Mouse (Mus musculus): ENCODE results near the gene Egln1.

The Egln1 gene

DNA sequence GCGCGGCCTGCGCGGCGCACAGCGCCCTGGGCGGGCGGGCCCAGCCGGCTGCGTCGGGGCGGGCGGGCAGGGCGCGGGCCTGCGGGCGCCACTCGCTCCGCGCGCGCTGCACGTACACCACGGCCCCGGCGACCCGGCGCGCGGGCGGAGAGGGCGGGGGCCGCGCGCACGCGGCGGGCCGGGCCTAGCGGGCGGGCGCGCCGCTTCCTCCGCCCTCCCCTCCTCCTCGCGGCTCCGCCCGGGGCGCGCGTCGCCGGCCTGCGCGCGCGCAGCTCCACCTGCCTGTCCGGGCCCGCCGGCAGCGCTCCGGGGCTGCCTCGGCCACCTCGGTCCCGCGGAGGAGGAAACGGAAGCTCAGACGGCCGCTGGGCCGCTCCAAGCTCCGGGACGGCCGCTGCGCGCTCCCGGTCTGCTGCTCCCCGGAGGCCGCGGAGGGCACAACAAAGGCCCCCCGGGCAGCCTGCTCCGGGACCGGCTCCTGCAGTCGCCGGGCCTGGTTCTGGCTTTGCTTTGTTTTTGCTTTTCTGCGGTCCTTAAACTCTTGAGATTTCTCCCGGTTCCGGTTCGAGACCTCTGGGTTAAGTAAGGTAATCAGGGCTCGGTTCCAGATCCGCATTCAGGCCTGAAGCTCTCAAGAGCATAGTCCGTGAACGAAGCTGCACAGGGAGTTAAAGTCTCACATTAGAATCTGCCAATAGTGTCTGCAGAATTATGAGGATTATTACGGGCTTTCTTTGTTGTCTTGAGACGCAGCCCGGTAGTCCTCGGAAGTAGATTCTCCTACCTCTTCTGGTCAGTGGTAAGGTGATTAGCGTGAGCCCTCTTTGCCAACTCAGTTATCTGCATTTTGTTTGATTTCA is at the start of gene Egln1:
TSS of gene Egln1 (minus strand) at position 116 of the 860 bp plus-strand sequence.
- DNase-seq (ENCODE audit: low read depth, low spot score), result peak; percentile 88

DNA sequence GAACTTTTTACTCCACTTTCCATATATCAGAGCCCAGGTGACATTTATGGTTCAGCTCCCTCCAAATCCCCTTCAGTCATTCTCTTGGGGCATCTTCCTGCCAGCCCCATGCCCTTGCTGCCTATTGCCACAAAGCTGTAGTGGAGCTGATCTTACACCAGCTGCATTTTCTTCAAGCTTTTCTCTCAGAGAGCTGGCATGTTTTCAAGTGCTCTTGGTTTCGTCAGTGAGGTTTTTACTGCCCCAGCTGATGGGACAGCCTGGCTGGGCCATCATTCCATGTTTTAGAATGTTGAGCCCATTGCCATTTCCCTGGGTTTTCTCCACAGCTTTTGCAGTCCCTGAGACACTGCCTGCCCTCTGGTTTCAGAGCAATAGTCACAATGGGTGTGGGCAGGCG is 46.7 kb upstream of the Egln1 start:
- DNase-seq (ENCODE audit: low read depth, low spot score), result no peak

DNA sequence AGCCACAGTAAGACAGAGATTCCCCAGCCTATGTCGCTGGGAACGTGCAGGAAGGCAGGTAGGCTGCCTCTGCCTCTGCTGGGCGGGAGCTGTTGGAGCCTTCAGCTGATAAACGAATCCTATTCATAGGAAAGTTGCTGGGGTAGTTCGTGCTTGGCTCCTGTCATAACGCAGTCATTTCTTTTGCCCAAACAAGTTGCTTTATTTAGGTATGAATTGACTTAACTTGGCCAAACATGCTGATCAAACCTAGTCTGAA is 42.5 kb upstream of the Egln1 start:
- DNase-seq (ENCODE audit: low read depth, low spot score), result no peak

DNA sequence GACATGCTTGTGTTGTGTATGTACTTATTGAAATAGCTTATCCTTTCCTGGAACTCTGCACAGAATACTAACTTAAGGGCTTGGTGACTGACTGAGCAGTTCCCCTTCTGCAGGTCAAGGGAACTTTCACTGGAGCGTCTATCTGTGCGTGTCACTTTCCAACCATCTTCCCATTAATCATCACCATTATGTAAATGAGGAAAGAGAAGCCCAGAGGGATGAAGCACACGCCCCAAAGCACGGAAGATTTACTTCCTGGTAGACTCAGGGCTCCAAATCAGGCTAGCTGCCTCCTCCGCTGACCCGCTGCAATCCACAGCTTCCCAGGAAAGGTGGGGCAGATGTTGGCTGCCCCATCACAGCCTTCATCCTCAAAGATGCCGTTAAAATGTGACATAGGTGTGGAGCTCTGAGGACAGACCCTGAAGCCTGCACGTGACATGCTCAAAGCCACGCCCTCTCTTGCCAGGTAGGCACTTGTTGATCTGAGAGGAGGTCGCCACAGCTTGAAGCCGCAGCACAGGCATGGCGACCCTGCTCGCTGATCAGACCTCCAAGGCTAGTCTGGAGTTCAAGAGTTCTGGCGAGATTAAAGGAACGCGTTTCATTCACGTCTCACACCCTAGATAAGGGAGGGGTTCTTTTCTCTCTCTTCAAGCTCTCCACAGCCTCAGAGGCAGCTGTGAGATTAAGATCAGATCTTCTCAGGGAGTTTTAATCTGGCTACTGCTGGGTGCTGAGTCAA is 42.0 kb upstream of the Egln1 start:
- peak; percentile 25 for DNase-seq (ENCODE audit: low read depth, low spot score)

- DNase-seq (ENCODE audit: low read depth, low spot score), result no peak
Observed at GRCm38 (mm10) chr8:124980828-124981227, 31.7 kb upstream of the Egln1 start.

GRCm38 (mm10) chr8:124980036-124980435 is 30.9 kb upstream of the Egln1 start:
- peak; percentile 40 for DNase-seq (ENCODE audit: low read depth, low spot score)

DNA sequence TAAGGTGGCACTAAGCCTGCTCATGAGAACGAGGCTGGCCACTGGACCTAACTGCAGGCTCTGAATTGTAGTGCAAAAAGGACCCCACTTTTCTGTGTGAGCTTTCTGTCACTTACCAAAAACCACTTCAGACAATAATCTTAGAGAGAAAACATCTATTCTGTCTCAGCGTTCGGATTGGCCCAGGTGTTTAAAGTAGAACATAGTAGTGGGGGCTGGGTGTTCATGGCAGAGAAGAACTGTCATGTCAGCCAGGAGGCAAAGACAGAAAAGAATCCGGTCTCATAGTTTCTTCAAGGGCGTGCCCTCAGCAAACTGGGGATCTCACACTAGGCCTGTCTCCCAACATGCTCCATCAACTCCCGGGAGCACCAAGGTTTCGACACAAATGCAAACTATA is 28.9 kb upstream of the Egln1 start:
- no peak for DNase-seq (ENCODE audit: low read depth, low spot score)

GRCm38 (mm10) chr8:124976211-124976610 is 27.1 kb upstream of the Egln1 start:
- DNase-seq (ENCODE audit: low read depth, low spot score), result no peak

DNA sequence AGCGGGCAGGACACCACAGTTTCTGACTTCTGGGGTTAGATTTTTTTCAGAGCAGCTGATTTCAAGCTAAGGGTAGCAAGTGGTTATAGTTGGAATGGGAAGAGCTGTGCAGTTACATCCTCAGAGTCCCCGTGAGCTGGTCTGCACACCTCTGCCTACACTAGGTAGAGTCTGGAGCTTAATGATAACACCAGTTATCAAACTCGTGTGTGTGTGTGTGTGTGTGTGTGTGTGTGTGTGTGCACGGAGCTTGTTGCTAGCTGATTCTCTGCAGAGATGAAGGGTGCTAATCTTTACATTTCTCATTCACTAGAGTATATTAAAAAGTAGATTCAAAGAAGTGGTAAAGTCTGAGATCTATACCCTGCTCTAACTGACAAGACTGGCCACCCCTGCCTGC is 25.1 kb upstream of the Egln1 start:
- DNase-seq (ENCODE audit: low read depth, low spot score), result no peak

GRCm38 (mm10) chr8:124973221-124973620 is 24.1 kb upstream of the Egln1 start:
- no peak for DNase-seq (ENCODE audit: low read depth, low spot score)

GRCm38 (mm10) chr8:124970312-124970933 is 21.3 kb upstream of the Egln1 start:
- no peak for DNase-seq (ENCODE audit: low read depth, low spot score)

DNA sequence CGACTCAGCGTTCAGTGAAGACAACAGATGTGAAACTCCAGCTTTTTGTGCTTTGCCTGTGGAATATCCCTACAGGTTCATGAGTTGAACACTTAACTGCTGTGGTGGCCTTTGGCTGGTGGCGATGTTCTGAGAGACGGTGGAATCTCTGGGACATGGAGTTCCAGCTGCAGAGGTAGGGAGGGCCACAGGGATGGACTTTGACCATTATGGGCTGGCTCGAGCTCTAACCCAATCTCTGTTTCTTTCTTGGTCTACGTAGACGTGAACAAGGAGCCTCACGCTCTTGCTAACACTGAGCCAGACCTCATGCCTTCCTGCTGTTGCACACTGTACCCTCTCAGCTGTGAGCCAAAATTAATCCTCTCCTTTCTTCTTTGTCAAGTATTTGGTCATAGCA is 15.8 kb upstream of the Egln1 start:
- no peak for DNase-seq (ENCODE audit: low read depth, low spot score)

GRCm38 (mm10) chr8:124963246-124963645 is 14.1 kb upstream of the Egln1 start:
- no peak for DNase-seq (ENCODE audit: low read depth, low spot score)

DNA sequence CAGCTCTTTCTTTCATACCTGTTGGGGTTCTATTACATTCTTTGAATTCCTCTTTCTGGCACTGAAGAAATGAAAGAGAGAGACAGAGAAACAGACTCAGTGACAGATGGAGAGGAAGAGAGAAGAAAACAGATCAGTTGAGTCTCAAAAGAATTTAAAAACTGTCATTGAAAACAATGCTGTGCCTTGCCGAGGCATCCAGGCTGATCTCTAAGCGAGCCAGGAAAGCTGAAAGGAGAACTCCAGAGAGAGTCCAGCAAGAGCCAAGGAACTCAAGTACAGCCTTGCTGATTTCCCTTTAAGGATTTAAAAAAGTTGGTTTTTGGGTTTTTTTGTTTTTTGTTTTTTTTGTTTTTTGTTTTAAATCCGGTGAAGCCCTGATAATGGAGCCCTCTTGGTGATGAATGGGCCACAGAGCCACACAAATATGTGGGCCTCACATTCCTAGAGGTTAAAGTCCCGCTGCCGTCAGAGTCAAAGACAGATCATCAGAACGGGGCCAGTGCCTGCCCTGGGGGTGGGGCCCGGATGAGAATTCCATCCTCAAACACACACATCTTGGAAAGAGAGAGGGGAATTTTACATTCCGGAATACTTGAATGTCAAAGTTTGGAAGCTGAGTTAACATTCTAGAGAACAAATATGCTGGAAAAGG is 11.2 kb upstream of the Egln1 start:
- DNase-seq (ENCODE audit: low read depth, low spot score), result no peak

DNA sequence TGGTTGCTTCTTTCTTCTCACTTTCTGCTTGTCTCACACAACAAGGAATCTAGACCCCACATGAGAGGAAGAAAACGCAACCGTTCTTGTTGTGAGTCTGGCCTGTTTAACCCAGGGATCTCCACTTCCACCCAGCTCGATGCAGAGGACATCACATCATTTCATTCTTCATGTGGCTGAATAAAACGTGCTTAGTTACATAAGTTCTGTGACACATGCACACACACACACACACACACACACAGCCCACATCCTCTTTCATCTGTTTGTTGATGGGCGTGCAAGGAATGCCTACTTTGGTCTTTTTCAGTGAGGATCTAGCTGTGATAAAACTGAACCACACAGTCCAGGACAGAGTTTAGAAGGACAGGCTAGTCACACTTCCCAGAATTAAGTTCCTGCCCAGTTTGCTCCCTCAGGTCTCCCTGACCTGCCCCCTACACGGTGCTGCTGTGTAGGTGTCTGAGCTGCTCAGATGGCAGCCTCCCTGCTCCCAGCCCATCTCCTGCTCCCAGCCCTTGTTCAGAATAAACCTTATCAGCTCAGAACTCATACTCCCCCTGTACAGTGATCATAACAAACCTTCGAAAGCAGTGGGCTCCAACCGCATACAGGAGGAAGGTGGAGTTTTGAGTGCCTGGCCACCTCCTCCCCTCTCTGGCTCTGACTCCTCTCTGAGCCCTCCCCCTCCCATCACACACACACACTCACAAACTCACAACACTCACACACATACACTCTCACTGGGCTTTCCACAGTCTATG is 10.5 kb upstream of the Egln1 start:
- peak; percentile 60 for DNase-seq (ENCODE audit: low read depth, low spot score)

DNA sequence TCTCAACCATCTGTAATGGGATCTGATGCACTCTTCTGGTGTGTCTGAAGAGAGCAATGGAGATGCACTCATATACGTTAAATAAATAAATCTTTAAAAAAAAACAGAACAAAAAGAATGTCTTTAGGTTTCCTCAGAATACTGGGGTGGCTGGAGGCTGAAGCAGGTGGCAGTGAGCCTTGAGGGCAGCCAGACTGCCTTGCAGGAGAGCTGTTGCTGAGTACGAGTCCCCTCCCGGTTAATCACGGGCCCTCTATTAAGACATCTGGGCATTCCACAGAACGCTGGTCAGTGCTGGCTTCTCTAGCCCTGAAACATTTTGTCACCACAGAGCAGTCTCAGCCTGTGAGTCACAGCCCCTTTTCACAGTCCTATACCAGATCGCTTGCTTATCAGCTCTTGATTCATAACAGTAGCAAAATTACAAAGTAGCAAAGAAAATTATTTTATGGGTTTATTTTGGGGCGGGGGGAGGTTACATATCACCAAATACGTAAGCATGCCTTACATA is 5.5 kb upstream of the Egln1 start:
- DNase-seq (ENCODE audit: low read depth, low spot score), result no peak

- no peak for DNase-seq (ENCODE audit: low read depth, low spot score)
Observed at GRCm38 (mm10) chr8:124953188-124953587, 4.1 kb upstream of the Egln1 start.

DNA sequence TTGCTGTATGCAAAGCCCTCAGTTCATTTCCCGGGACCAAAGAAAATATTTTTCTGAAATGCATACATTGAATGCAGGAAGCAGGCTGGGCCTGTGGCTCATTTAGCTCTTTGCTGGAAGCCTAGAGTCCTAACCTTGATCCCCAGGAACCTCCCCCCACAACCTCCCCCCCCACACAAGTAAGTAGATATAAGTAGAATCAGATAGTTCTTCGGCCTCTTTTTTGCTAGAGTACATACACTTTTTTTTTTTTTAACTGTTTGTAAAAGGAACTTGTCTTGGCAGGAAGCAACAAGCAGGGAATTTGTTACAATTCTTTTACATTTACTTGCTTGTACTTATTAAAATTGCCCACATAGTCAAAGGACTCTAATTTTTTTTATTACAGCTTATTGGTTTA is 1.7 kb upstream of the Egln1 start:
- DNase-seq (ENCODE audit: low read depth, low spot score), result no peak

DNA sequence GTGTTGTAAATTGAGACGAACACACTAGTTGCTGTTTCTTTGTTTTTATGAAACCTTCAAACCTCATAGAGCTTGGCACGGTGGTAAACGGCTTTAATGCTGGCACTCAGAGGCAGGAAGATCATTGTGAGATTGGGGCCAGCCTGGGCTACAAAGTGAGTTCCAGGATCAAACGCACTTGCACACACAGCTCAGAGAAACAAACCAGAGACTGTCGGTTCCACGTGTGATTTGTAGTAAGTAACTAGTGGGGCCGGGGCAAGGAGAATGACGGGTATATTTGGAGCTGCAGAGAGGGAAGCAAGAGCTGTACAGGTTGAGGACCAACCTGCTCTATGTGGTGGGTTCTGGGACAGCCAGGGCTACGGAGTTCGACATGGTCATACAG is 939 bp upstream of the Egln1 start:
- peak; percentile 39 for DNase-seq (ENCODE audit: low read depth, low spot score)

DNA sequence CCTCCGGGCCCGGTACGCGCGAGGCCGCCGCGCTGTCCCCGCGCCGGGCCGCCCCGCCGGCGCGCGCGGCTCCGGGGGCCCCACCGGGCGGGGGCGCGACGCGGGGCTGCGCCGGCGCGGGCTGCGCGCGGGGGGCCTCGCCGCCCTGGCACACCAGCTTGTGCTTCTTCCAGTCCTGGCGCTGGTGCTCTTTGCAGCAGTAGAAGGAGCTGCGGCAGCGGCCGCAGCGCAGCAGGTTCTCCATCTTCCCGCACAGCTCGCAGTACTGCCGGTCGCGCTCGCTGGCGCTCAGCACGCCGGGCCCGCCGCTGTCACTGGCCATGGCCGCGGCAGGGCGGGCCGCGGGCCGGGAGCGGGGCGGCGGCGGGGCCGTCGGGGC is 402 bp downstream of the Egln1 start:
- DNase-seq (ENCODE audit: low read depth, low spot score), result peak; percentile 59
